Mouse (Mus musculus): ENCODE measurements at regions not wholly inside any gene's neighbourhood (a gene's known extent, or its start where the extent isn't known, plus 50 kb on each side); places are given as distances from the start of the nearest gene placed in this dataset.

GRCm38 (mm10) chr13:60446926-60447325 lies 154.8 kb upstream of the Dapk1 start:
- Histone ChIP-seq H3K27ac (ENCODE audit: low read length) (no peak overlapping the region), H3K4me2 (ENCODE audit: low read depth, low read length) (no peak overlapping the region), H3K9me3 (replicated peaks; ENCODE audit: control insufficient read depth, low read length) (no peaks in the 10 kb centered on the region), H3K36me3 (ENCODE audit: control insufficient read depth, insufficient read depth) (no peaks in the 10 kb centered on the region), H3K9ac (ENCODE audit: low read depth, low read length) (no peak overlapping the region), H3K4me3 (ENCODE audit: low read depth, low read length) (no peak overlapping the region), H3K4me1 (ENCODE audit: control insufficient read depth, low read depth, low read length) (no peaks in the 10 kb centered on the region), H3K27me3 (ENCODE audit: control insufficient read depth, insufficient read depth, low read depth, low read length) (no peaks in the 10 kb centered on the region)
- 31% methylated on average over 5 of the region's 5 CpGs for WGBS (ENCODE audit: insufficient replicate concordance)
- no peak for ATAC-seq (ENCODE audit: low read depth)

GRCm38 (mm10) chr13:60450721-60451506 lies 150.8 kb upstream of the Dapk1 start:
- 60% methylated on average over 10 of the region's 10 CpGs for WGBS (ENCODE audit: insufficient replicate concordance)
- Histone ChIP-seq H3K4me2 (ENCODE audit: low read depth, low read length) (no peak overlapping the region), H3K36me3 (ENCODE audit: control insufficient read depth, insufficient read depth) (no peaks in the 10 kb centered on the region), H3K9me3 (replicated peaks; ENCODE audit: control insufficient read depth, low read length) (no peaks in the 10 kb centered on the region), H3K4me1 (ENCODE audit: control insufficient read depth, low read depth, low read length) (no peaks in the 10 kb centered on the region), H3K27ac (ENCODE audit: low read length) (no peak overlapping the region), H3K27me3 (ENCODE audit: control insufficient read depth, insufficient read depth, low read depth, low read length) (no peaks in the 10 kb centered on the region), H3K9ac (ENCODE audit: low read depth, low read length) (no peak overlapping the region), H3K4me3 (ENCODE audit: low read depth, low read length) (no peak overlapping the region)
- no peak for ATAC-seq (ENCODE audit: low read depth)

GRCm38 (mm10) chr13:60453821-60454483 lies 147.8 kb upstream of the Dapk1 start:
- Histone ChIP-seq H3K9me3 (replicated peaks; ENCODE audit: control insufficient read depth, low read length) (no peaks in the 10 kb centered on the region), H3K27ac (ENCODE audit: low read length) (no peak overlapping the region), H3K4me2 (ENCODE audit: low read depth, low read length) (no peak overlapping the region), H3K4me1 (ENCODE audit: control insufficient read depth, low read depth, low read length) (no peaks in the 10 kb centered on the region), H3K9ac (ENCODE audit: low read depth, low read length) (no peak overlapping the region), H3K4me3 (ENCODE audit: low read depth, low read length) (no peak overlapping the region), H3K36me3 (ENCODE audit: control insufficient read depth, insufficient read depth) (no peaks in the 10 kb centered on the region), H3K27me3 (ENCODE audit: control insufficient read depth, insufficient read depth, low read depth, low read length) (no peaks in the 10 kb centered on the region)
- 29% methylated on average over 9 of the region's 9 CpGs for WGBS (ENCODE audit: insufficient replicate concordance)
- ATAC-seq (ENCODE audit: low read depth): peak; percentile 35; the same call in 1 of the 2 replicates

- Histone ChIP-seq H3K9ac (ENCODE audit: low read depth, low read length) (no peak overlapping the region), H3K4me2 (ENCODE audit: low read depth, low read length) (no peak overlapping the region)
Measured at GRCm38 (mm10) chr13:60455033-60455619, 146.6 kb upstream of the Dapk1 start.

GRCm38 (mm10) chr13:60455863-60456551 lies 145.7 kb upstream of the Dapk1 start:
- no peak overlapping the region for H3K27ac ChIP-seq (ENCODE audit: low read length)
- 65% methylated on average over 10 of the region's 10 CpGs for WGBS (ENCODE audit: insufficient replicate concordance)
- ATAC-seq (ENCODE audit: low read depth): no peak
- H3K4me3 ChIP-seq (ENCODE audit: low read depth, low read length): no peak overlapping the region
- H3K4me2 ChIP-seq (ENCODE audit: low read depth, low read length): no peak overlapping the region
- no peaks in the 10 kb centered on the region for H3K36me3 ChIP-seq (ENCODE audit: control insufficient read depth, insufficient read depth)
- H3K9ac ChIP-seq (ENCODE audit: low read depth, low read length): no peak overlapping the region
- H3K4me1 ChIP-seq (ENCODE audit: control insufficient read depth, low read depth, low read length): no peaks in the 10 kb centered on the region
- no peaks in the 10 kb centered on the region for H3K9me3 ChIP-seq (replicated peaks; ENCODE audit: control insufficient read depth, low read length)
- H3K27me3 ChIP-seq (ENCODE audit: control insufficient read depth, insufficient read depth, low read depth, low read length): no peaks in the 10 kb centered on the region

More at GRCm38 (mm10) chr13:60455033-60455619, 146.6 kb upstream of the Dapk1 start:
- Histone ChIP-seq H3K27me3 (ENCODE audit: control insufficient read depth, insufficient read depth, low read depth, low read length) (no peaks in the 10 kb centered on the region), H3K27ac (ENCODE audit: low read length) (no peak overlapping the region), H3K9me3 (replicated peaks; ENCODE audit: control insufficient read depth, low read length) (no peaks in the 10 kb centered on the region), H3K36me3 (ENCODE audit: control insufficient read depth, insufficient read depth) (no peaks in the 10 kb centered on the region), H3K4me3 (ENCODE audit: low read depth, low read length) (no peak overlapping the region), H3K4me1 (ENCODE audit: control insufficient read depth, low read depth, low read length) (no peaks in the 10 kb centered on the region)
- no peak for ATAC-seq (ENCODE audit: low read depth)
- WGBS (ENCODE audit: insufficient replicate concordance): 31% methylated on average over 15 of the region's 15 CpGs

- Histone ChIP-seq H3K4me2 (ENCODE audit: low read depth, low read length) (no peak overlapping the region), H3K9ac (ENCODE audit: low read depth, low read length) (no peak overlapping the region), H3K27me3 (ENCODE audit: control insufficient read depth, insufficient read depth, low read depth, low read length) (no peaks in the 10 kb centered on the region), H3K27ac (ENCODE audit: low read length) (no peak overlapping the region), H3K4me1 (ENCODE audit: control insufficient read depth, low read depth, low read length) (no peaks in the 10 kb centered on the region), H3K4me3 (ENCODE audit: low read depth, low read length) (no peak overlapping the region), H3K36me3 (ENCODE audit: control insufficient read depth, insufficient read depth) (no peaks in the 10 kb centered on the region), H3K9me3 (replicated peaks; ENCODE audit: control insufficient read depth, low read length) (no peaks in the 10 kb centered on the region)
- WGBS (ENCODE audit: insufficient replicate concordance): 68% methylated on average over 10 of the region's 10 CpGs
- ATAC-seq (ENCODE audit: low read depth): no peak
Measured at GRCm38 (mm10) chr13:60457277-60457676, 144.5 kb upstream of the Dapk1 start.

GRCm38 (mm10) chr13:60459002-60459401 lies 142.7 kb upstream of the Dapk1 start:
- Histone ChIP-seq H3K36me3 (ENCODE audit: control insufficient read depth, insufficient read depth) (no peaks in the 10 kb centered on the region), H3K9ac (ENCODE audit: low read depth, low read length) (no peak overlapping the region), H3K4me1 (ENCODE audit: control insufficient read depth, low read depth, low read length) (no peaks in the 10 kb centered on the region), H3K4me2 (ENCODE audit: low read depth, low read length) (no peak overlapping the region), H3K27ac (ENCODE audit: low read length) (no peak overlapping the region), H3K27me3 (ENCODE audit: control insufficient read depth, insufficient read depth, low read depth, low read length) (no peaks in the 10 kb centered on the region), H3K4me3 (ENCODE audit: low read depth, low read length) (no peak overlapping the region), H3K9me3 (replicated peaks; ENCODE audit: control insufficient read depth, low read length) (no peaks in the 10 kb centered on the region)
- WGBS (ENCODE audit: insufficient replicate concordance): 60% methylated on average over 5 of the region's 5 CpGs
- no peak for ATAC-seq (ENCODE audit: low read depth)

- 61% methylated on average over 5 of the region's 5 CpGs for WGBS (ENCODE audit: insufficient replicate concordance)
- no peak overlapping the region for H3K4me2 ChIP-seq (ENCODE audit: low read depth, low read length)
- H3K27ac ChIP-seq (ENCODE audit: low read length): no peak overlapping the region
- H3K27me3 ChIP-seq (ENCODE audit: control insufficient read depth, insufficient read depth, low read depth, low read length): no peaks in the 10 kb centered on the region
- H3K9me3 ChIP-seq (replicated peaks; ENCODE audit: control insufficient read depth, low read length): no peaks in the 10 kb centered on the region
- H3K4me1 ChIP-seq (ENCODE audit: control insufficient read depth, low read depth, low read length): no peaks in the 10 kb centered on the region
- no peak overlapping the region for H3K9ac ChIP-seq (ENCODE audit: low read depth, low read length)
- H3K4me3 ChIP-seq (ENCODE audit: low read depth, low read length): no peak overlapping the region
- no peak for ATAC-seq (ENCODE audit: low read depth)
- no peaks in the 10 kb centered on the region for H3K36me3 ChIP-seq (ENCODE audit: control insufficient read depth, insufficient read depth)
Measured at GRCm38 (mm10) chr13:60466553-60467313, 135.0 kb upstream of the Dapk1 start.
